Mouse (Mus musculus) forebrain, embryonic 13.5 days (tissue): ENCODE data around the gene Serpina16. TPM values are rescaled to one million over a fixed set of nuclear protein-coding genes. Genes with fewer than 3 reads are reported as not detected.

ENCODE experiments used
- ATAC-seq: fragments of 200-750 bp; cut with Nextera tagmentation; 2 replicates; pipeline ENCODE4 v1.8.0; 2017
- H3K27ac ChIP-seq: fragments of 300-500 bp; sonication (generic); 2 replicates; pipeline ENCODE4 v1.5.1; 2015; ENCODE audit warnings: inconsistent platforms, mild to moderate bottlenecking, moderate library complexity
- H3K27me3 ChIP-seq: fragments of 300-500 bp; sonication (generic); 2 replicates; pipeline ENCODE4 v1.6.1; 2015; ENCODE audit warnings: mild to moderate bottlenecking, inconsistent platforms
- H3K36me3 ChIP-seq: fragments of 300-500 bp; sonication (generic); 2 replicates; pipeline ENCODE4 v1.6.1; 2015; ENCODE audit warnings: mild to moderate bottlenecking, inconsistent platforms; ENCODE audit not compliant: poor library complexity, severe bottlenecking
- H3K4me1 ChIP-seq: fragments of 300-500 bp; sonication (generic); 2 replicates; pipeline ENCODE4 v1.6.1; 2015; ENCODE audit warnings: inconsistent platforms
- H3K4me2 ChIP-seq: fragments of 300-500 bp; sonication (generic); 2 replicates; pipeline ENCODE4 v1.6.1; 2015; ENCODE audit warnings: inconsistent platforms, mild to moderate bottlenecking, moderate library complexity
- H3K4me3 ChIP-seq: fragments of 300-500 bp; sonication (generic); 2 replicates; pipeline ENCODE4 v1.5.1; 2015; ENCODE audit warnings: mild to moderate bottlenecking, inconsistent platforms
- H3K9ac ChIP-seq: fragments of 300-500 bp; sonication (generic); 2 replicates; pipeline ENCODE4 v1.6.1; 2015; ENCODE audit warnings: mild to moderate bottlenecking, inconsistent platforms
- H3K9me3 ChIP-seq: fragments of 300-500 bp; sonication (generic); replicated peaks from 2 replicates; pipeline ENCODE4 v1.6.1; 2016; ENCODE audit warnings: inconsistent platforms
- WGBS: fragments of 180-500 bp; shearing (Covaris S2); methylation state at CpG from one replicate; pipeline ENCODE4 v1.1.7; 2015; 5-methylcytosine and 5-hydroxymethylcytosine counted together
- polyA plus RNA-seq: library from polyadenylated mRNA; unstranded; fragments of >200 nt; fragmentation: Nextera tagmentation; extraction: Ambion mirVana; gene quantifications from 2 replicates; pipeline ENCODE4 v1.2.1, GENCODE M21; 2015

The Serpina16 gene
- polyA plus RNA-seq: not detected in 2 replicates

GRCm38 (mm10) chr12:103676039-103676438 lies at the start of gene Serpina16:
Gene Serpina16, minus strand, starts transcription at chr12:103676139.
- Histone ChIP-seq H3K4me1 (no peaks in the 10 kb centered on the region), H3K9me3 (0 out of 2 replicates have a peak, but pooled peaks cover 3% of the 10 kb centered on the region), H3K4me3 (no peak within 1 kb of the TSS), H3K9ac (no peak within 1 kb of the TSS), H3K36me3 (no peaks in the 10 kb centered on the region), H3K4me2 (no peak within 1 kb of the TSS), H3K27me3 (no peaks in the 10 kb centered on the region), H3K27ac (no peak within 1 kb of the TSS)
- ATAC-seq: no peak
- 95% methylated on average over 1 of the region's 1 CpGs for WGBS

- no peaks in the 10 kb centered on the region for H3K36me3 ChIP-seq
- H3K9me3 ChIP-seq: peaks cover 8% of the 10 kb centered on the region
- no peak overlapping the region for H3K9ac ChIP-seq
- no peak for ATAC-seq
- H3K27me3 ChIP-seq: no peaks in the 10 kb centered on the region
- no peak overlapping the region for H3K4me2 ChIP-seq
- 77% methylated on average over 3 of the region's 3 CpGs for WGBS
- H3K4me3 ChIP-seq: no peak overlapping the region
- no peaks in the 10 kb centered on the region for H3K4me1 ChIP-seq
- H3K27ac ChIP-seq: no peak overlapping the region
These were observed 35.6 kb upstream of the Serpina16 start for GRCm38 (mm10) chr12:103711537-103711936.

GRCm38 (mm10) chr12:103710405-103710804 lies 34.5 kb upstream of the Serpina16 start:
- no peaks in the 10 kb centered on the region for H3K36me3 ChIP-seq
- H3K9ac ChIP-seq: no peak overlapping the region
- peaks cover 8% of the 10 kb centered on the region; the same call in 1 of the 2 replicates for H3K9me3 ChIP-seq
- no peak overlapping the region for H3K4me3 ChIP-seq
- H3K27ac ChIP-seq: no peak overlapping the region
- no peaks in the 10 kb centered on the region for H3K4me1 ChIP-seq
- H3K4me2 ChIP-seq: no peak overlapping the region
- WGBS: 59% methylated on average over 1 of the region's 1 CpGs
- ATAC-seq: no peak
- H3K27me3 ChIP-seq: no peaks in the 10 kb centered on the region

- H3K27me3 ChIP-seq: no peaks in the 10 kb centered on the region
- H3K36me3 ChIP-seq: no peaks in the 10 kb centered on the region
- H3K4me1 ChIP-seq: no peaks in the 10 kb centered on the region
- WGBS: 85% methylated on average over 4 of the region's 4 CpGs
- H3K9ac ChIP-seq: no peak overlapping the region
- H3K4me3 ChIP-seq: no peak overlapping the region
- H3K27ac ChIP-seq: no peak overlapping the region
- peaks cover 8% of the 10 kb centered on the region for H3K9me3 ChIP-seq
- ATAC-seq: no peak
- no peak overlapping the region for H3K4me2 ChIP-seq
These were observed 30.2 kb upstream of the Serpina16 start for GRCm38 (mm10) chr12:103706113-103706512.

- Histone ChIP-seq H3K27ac (no peak overlapping the region), H3K9ac (no peak overlapping the region), H3K36me3 (no peaks in the 10 kb centered on the region), H3K4me3 (no peak overlapping the region), H3K9me3 (peaks cover 8% of the 10 kb centered on the region), H3K4me2 (no peak overlapping the region), H3K4me1 (no peaks in the 10 kb centered on the region), H3K27me3 (no peaks in the 10 kb centered on the region)
- 73% methylated on average over 2 of the region's 2 CpGs for WGBS
- no peak for ATAC-seq
These were observed 29.6 kb upstream of the Serpina16 start for GRCm38 (mm10) chr12:103705547-103705946.

- no peaks in the 10 kb centered on the region for H3K27me3 ChIP-seq
- no peak overlapping the region for H3K27ac ChIP-seq
- no peak for ATAC-seq
- 84% methylated on average over 4 of the region's 4 CpGs for WGBS
- H3K4me3 ChIP-seq: no peak overlapping the region
- no peak overlapping the region for H3K4me2 ChIP-seq
- H3K4me1 ChIP-seq: no peaks in the 10 kb centered on the region
- no peaks in the 10 kb centered on the region; the same call in none of the 2 replicates for H3K9me3 ChIP-seq
- no peak overlapping the region for H3K9ac ChIP-seq
- H3K36me3 ChIP-seq: no peaks in the 10 kb centered on the region
These were observed 24.3 kb upstream of the Serpina16 start for GRCm38 (mm10) chr12:103700144-103700750.

- WGBS: 90% methylated on average over 8 of the region's 8 CpGs
- no peak within 1 kb of the TSS for H3K4me2 ChIP-seq
- ATAC-seq: no peak
- no peak within 1 kb of the TSS for H3K27ac ChIP-seq
- H3K4me1 ChIP-seq: no peaks in the 10 kb centered on the region
- no peak within 1 kb of the TSS for H3K4me3 ChIP-seq
- H3K9me3 ChIP-seq: no peaks in the 10 kb centered on the region; the same call in none of the 2 replicates
- no peak within 1 kb of the TSS for H3K9ac ChIP-seq
- H3K27me3 ChIP-seq: no peaks in the 10 kb centered on the region
- H3K36me3 ChIP-seq: no peaks in the 10 kb centered on the region
These were observed 19.5 kb upstream of the Serpina16 start, which contains the start of gene Serpina1f for GRCm38 (mm10) chr12:103695429-103695828. Gene Serpina1f, minus strand, starts transcription at chr12:103695529.

- ATAC-seq: no peak
- no peak overlapping the region for H3K4me3 ChIP-seq
- WGBS: 71% methylated on average over 3 of the region's 3 CpGs
- no peaks in the 10 kb centered on the region for H3K27me3 ChIP-seq
- no peak overlapping the region for H3K4me2 ChIP-seq
- no peaks in the 10 kb centered on the region for H3K36me3 ChIP-seq
- no peaks in the 10 kb centered on the region for H3K9me3 ChIP-seq
- no peak overlapping the region for H3K27ac ChIP-seq
- H3K4me1 ChIP-seq: no peaks in the 10 kb centered on the region
- H3K9ac ChIP-seq: no peak overlapping the region
These were observed 12.4 kb upstream of the Serpina16 start for GRCm38 (mm10) chr12:103688221-103688814.

GRCm38 (mm10) chr12:103687021-103687420 lies 11.1 kb upstream of the Serpina16 start:
- WGBS: 84% methylated on average over 7 of the region's 7 CpGs
- Histone ChIP-seq H3K4me2 (no peak overlapping the region), H3K9ac (no peak overlapping the region), H3K4me1 (no peaks in the 10 kb centered on the region), H3K27me3 (no peaks in the 10 kb centered on the region), H3K36me3 (no peaks in the 10 kb centered on the region), H3K4me3 (no peak overlapping the region), H3K9me3 (no peaks in the 10 kb centered on the region), H3K27ac (no peak overlapping the region)
- no peak for ATAC-seq

GRCm38 (mm10) chr12:103686050-103686449 lies 10.1 kb upstream of the Serpina16 start:
- Histone ChIP-seq H3K4me3 (no peak overlapping the region), H3K9ac (no peak overlapping the region), H3K27me3 (no peaks in the 10 kb centered on the region), H3K27ac (no peak overlapping the region), H3K36me3 (no peaks in the 10 kb centered on the region), H3K9me3 (no peaks in the 10 kb centered on the region), H3K4me1 (no peaks in the 10 kb centered on the region), H3K4me2 (no peak overlapping the region)
- ATAC-seq: no peak
- WGBS: 75% methylated on average over 3 of the region's 3 CpGs

- Histone ChIP-seq H3K27me3 (no peaks in the 10 kb centered on the region), H3K9me3 (no peaks in the 10 kb centered on the region), H3K4me1 (no peaks in the 10 kb centered on the region), H3K4me2 (no peak overlapping the region), H3K4me3 (no peak overlapping the region), H3K36me3 (no peaks in the 10 kb centered on the region), H3K27ac (no peak overlapping the region), H3K9ac (no peak overlapping the region)
- WGBS: 80% methylated on average over 3 of the region's 3 CpGs
- no peak for ATAC-seq
These were observed 9.4 kb upstream of the Serpina16 start for GRCm38 (mm10) chr12:103685386-103685785.

GRCm38 (mm10) chr12:103683775-103684174 lies 7.8 kb upstream of the Serpina16 start:
- H3K27me3 ChIP-seq: no peaks in the 10 kb centered on the region
- H3K36me3 ChIP-seq: no peaks in the 10 kb centered on the region
- no peak for ATAC-seq
- no peak overlapping the region for H3K4me3 ChIP-seq
- H3K4me2 ChIP-seq: no peak overlapping the region
- H3K9me3 ChIP-seq: no peaks in the 10 kb centered on the region
- WGBS: 83% methylated on average over 4 of the region's 4 CpGs
- no peak overlapping the region for H3K27ac ChIP-seq
- no peak overlapping the region for H3K9ac ChIP-seq
- H3K4me1 ChIP-seq: no peaks in the 10 kb centered on the region
